Mouse (Mus musculus) liver, embryonic 14.5 days (tissue): ENCODE data around the gene Shank2.

ENCODE experiments used
- CTCF ChIP-seq: IDR thresholded peaks from 2 replicates; pipeline ENCODE4 v1.5.1; 2016; ENCODE audit warnings: antibody characterized with exemption, low read depth, control low read depth
- EP300 ChIP-seq: IDR thresholded peaks from 2 replicates; pipeline ENCODE4 v1.6.1; 2016; ENCODE audit warnings: antibody characterized with exemption, low read depth

DNA sequence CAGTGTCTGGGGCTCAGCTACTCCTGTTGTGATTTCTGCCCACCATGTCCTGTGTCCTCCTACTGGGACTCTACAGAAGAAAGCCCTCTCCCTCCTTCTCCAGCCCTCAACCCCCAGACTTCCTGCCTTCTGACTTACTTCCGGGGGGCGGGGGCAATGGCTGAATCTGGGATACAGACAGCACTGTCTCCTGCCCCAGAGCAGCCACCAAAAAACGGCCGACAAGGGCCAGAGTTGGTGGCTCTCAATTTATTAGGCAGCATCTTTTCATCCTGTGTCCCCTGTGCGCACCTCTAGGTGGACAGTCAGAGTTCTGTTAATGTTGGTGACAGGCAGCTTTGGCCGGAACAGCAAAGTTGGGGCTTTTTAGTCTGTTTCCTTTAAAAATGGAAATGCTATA is 282.0 kb downstream of the Shank2 start:
- TF ChIP-seq EP300: no peak
- TF ChIP-seq CTCF: no peak
